Mouse (Mus musculus) midbrain, postnatal 0 days (tissue): ENCODE data around the gene Xylb. TPM values are rescaled to one million over a fixed set of nuclear protein-coding genes. Genes with fewer than 3 reads are reported as not detected.

Experiments used
- ATAC-seq: fragments of 200-750 bp; cut with Nextera tagmentation; 2 replicates; pipeline ENCODE4 v1.8.0; 2017; ENCODE audit warnings: moderate number of reproducible peaks, mild to moderate bottlenecking, moderate TSS enrichment, moderate library complexity; ENCODE audit not compliant: low FRiP score
- DNase-seq: peaks from one replicate; pipeline ENCODE4 v3.0.0-alpha.2; 2015; ENCODE audit warnings: low spot score
- H3K27ac ChIP-seq: fragments of 300-500 bp; sonication (generic); 2 replicates; pipeline ENCODE4 v1.5.1; 2014; ENCODE audit warnings: low read depth, mild to moderate bottlenecking, low read length, mixed read lengths
- H3K27me3 ChIP-seq: fragments of 300-500 bp; sonication (generic); 2 replicates; pipeline ENCODE4 v1.6.1; 2014; ENCODE audit warnings: low read length, control low read depth, mixed read lengths; ENCODE audit not compliant: insufficient read depth
- H3K36me3 ChIP-seq: fragments of 300-500 bp; sonication (generic); 2 replicates; pipeline ENCODE4 v1.6.1; 2014; ENCODE audit warnings: low read length, control low read depth, mixed read lengths; ENCODE audit not compliant: insufficient read depth
- H3K4me1 ChIP-seq: fragments of 300-500 bp; sonication (generic); 2 replicates; pipeline ENCODE4 v1.6.1; 2014; ENCODE audit warnings: mild to moderate bottlenecking, control low read depth, antibody characterized with exemption, low read length, mixed read lengths; ENCODE audit not compliant: insufficient read depth
- H3K4me2 ChIP-seq: fragments of 300-500 bp; sonication (generic); 2 replicates; pipeline ENCODE4 v1.6.1; 2014; ENCODE audit warnings: low read depth, mild to moderate bottlenecking, low read length, mixed read lengths; ENCODE audit not compliant: poor library complexity, severe bottlenecking
- H3K4me3 ChIP-seq: fragments of 300-500 bp; sonication (generic); 2 replicates; pipeline ENCODE4 v1.5.1; 2014; ENCODE audit warnings: low read depth, mild to moderate bottlenecking, low read length, moderate library complexity
- H3K9ac ChIP-seq: fragments of 300-500 bp; sonication (generic); replicated peaks from 2 replicates; pipeline ENCODE4 v1.6.1; 2014; ENCODE audit warnings: mild to moderate bottlenecking, low read length, moderate library complexity, mixed read lengths; ENCODE audit not compliant: poor library complexity, severe bottlenecking
- H3K9me3 ChIP-seq: fragments of 300-500 bp; sonication (generic); 2 replicates; pipeline ENCODE4 v1.6.1; 2016; ENCODE audit warnings: low read length, control low read depth
- CTCF ChIP-seq: IDR thresholded peaks from 2 replicates; pipeline ENCODE4 v1.5.1; 2016; ENCODE audit warnings: antibody characterized with exemption, mild to moderate bottlenecking
- WGBS: fragments of 180-500 bp; shearing (Covaris S2); extraction: QIAGEN DNeasy Blood & Tissue Kit; methylation state at CpG from one replicate; pipeline ENCODE4 v1.1.7; 2014; 5-methylcytosine and 5-hydroxymethylcytosine counted together
- polyA plus RNA-seq: library from polyadenylated mRNA; unstranded; fragments of >200 nt; fragmentation: Nextera tagmentation; extraction: Ambion mirVana; gene quantifications from 2 replicates; pipeline ENCODE4 v1.2.1, GENCODE M21; 2015
- total RNA-seq: library from RNA; depleted of rRNA; stranded (reverse); fragments of >200 nt; gene quantifications from 2 replicates; pipeline ENCODE4 v1.2.3, GENCODE M21; 2014; rRNA removed

The Xylb gene
- total and polyA plus RNA-seq, 2 experiments from 2014 or later: 2.6 to 3.9 TPM

- no peak for TF ChIP-seq CTCF
- no peak for DNase-seq
- ATAC-seq: no peak
- WGBS: 93% methylated on average over 9 of the region's 9 CpGs
- no peaks in the 10 kb centered on the region for H3K27me3 ChIP-seq
- H3K4me2 ChIP-seq: no peak overlapping the region
- peaks cover 47% of the 10 kb centered on the region for H3K36me3 ChIP-seq
- H3K4me3 ChIP-seq: no peak overlapping the region
- H3K9me3 ChIP-seq: no peaks in the 10 kb centered on the region
- H3K9ac ChIP-seq: no peak overlapping the region
- H3K4me1 ChIP-seq: no peaks in the 10 kb centered on the region
- no peak overlapping the region for H3K27ac ChIP-seq
Measured at GRCm38 (mm10) chr9:119438498-119439000, 81.4 kb downstream of the Xylb start.

Other genes starting within 250 kb of the Xylb start
- 2.8 and 2.9 TPM in 2 replicates for gene Acaa1b, start 200.3 kb upstream of the Xylb start, total RNA-seq
- 4.6 and 5.2 TPM in 2 replicates for gene Acaa1b, start 200.3 kb upstream of the Xylb start, polyA plus RNA-seq
- gene Gm47289, start 198.2 kb upstream of the Xylb start, total RNA-seq: not detected in 2 replicates
- gene Gm47289, start 198.2 kb upstream of the Xylb start, polyA plus RNA-seq: not detected in 2 replicates
- gene Slc22a13, start 148.3 kb upstream of the Xylb start, total RNA-seq: not detected in 2 replicates
- 0.10 TPM in 1 of 2 replicates, not detected in the other for gene Slc22a13, start 148.3 kb upstream of the Xylb start, polyA plus RNA-seq
- 38.5 and 55.7 TPM in 2 replicates for gene Oxsr1, start 35.0 kb upstream of the Xylb start, total RNA-seq
- gene Oxsr1, start 35.0 kb upstream of the Xylb start, polyA plus RNA-seq: 10.5 and 10.7 TPM in 2 replicates
- gene Acaa1a, start 17.7 kb upstream of the Xylb start, total RNA-seq: 106 and 120 TPM in 2 replicates
- gene Acaa1a, start 17.7 kb upstream of the Xylb start, polyA plus RNA-seq: 75.5 and 82.6 TPM in 2 replicates
- gene Myd88, start 16.0 kb upstream of the Xylb start, total RNA-seq: 4.2 and 5.9 TPM in 2 replicates
- 4.7 and 5.6 TPM in 2 replicates for gene Myd88, start 16.0 kb upstream of the Xylb start, polyA plus RNA-seq
- not detected in 2 replicates for gene Slc22a14, start 8.2 kb downstream of the Xylb start, total RNA-seq
- gene Slc22a14, start 8.2 kb downstream of the Xylb start, polyA plus RNA-seq: 0.15 TPM in 1 of 2 replicates, not detected in the other
- gene Acvr2b, start 44.7 kb downstream of the Xylb start, total RNA-seq: 35.6 and 39.7 TPM in 2 replicates
- 29.5 and 32.1 TPM in 2 replicates for gene Acvr2b, start 44.7 kb downstream of the Xylb start, polyA plus RNA-seq
- gene Exog, start 87.6 kb downstream of the Xylb start, total RNA-seq: 26.0 and 29.2 TPM in 2 replicates
- 36.8 and 38.0 TPM in 2 replicates for gene Exog, start 87.6 kb downstream of the Xylb start, polyA plus RNA-seq
- 1.2 and 1.4 TPM in 2 replicates for gene Scn5a, start 221.6 kb downstream of the Xylb start, total RNA-seq
- gene Scn5a, start 221.6 kb downstream of the Xylb start, polyA plus RNA-seq: 0.36 and 0.38 TPM in 2 replicates